Mouse (Mus musculus) lung, embryonic 14.5 days (tissue): ENCODE results near the gene Hpcal4. TPM values are rescaled to one million over a fixed set of nuclear protein-coding genes. Genes with fewer than 3 reads are reported as not detected.
"Not testable (repeated sequence)": the region's sequence is repeated elsewhere in the genome, so short reads cannot be mapped to it uniquely, and the experiment has no call there.

Experiments
- ATAC-seq: fragments of 200-750 bp; cut with Nextera tagmentation; 2 replicates; pipeline ENCODE4 v1.8.0; 2017; ENCODE audit warnings: mild to moderate bottlenecking, moderate TSS enrichment, moderate library complexity; ENCODE audit not compliant: insufficient read depth
- DNase-seq: peaks from one replicate; pipeline ENCODE4 v3.0.0-alpha.2; 2015
- H3K27ac ChIP-seq: fragments of 300-500 bp; sonication (generic); 2 replicates; pipeline ENCODE4 v1.5.1; 2014; ENCODE audit warnings: low read depth, mild to moderate bottlenecking, moderate library complexity
- H3K27me3 ChIP-seq: fragments of 300-500 bp; sonication (generic); 2 replicates; pipeline ENCODE4 v1.6.1; 2014; ENCODE audit warnings: low read length, control low read depth; ENCODE audit not compliant: insufficient read depth
- H3K36me3 ChIP-seq: fragments of 300-500 bp; sonication (generic); 2 replicates; pipeline ENCODE4 v1.6.1; 2014; ENCODE audit warnings: control low read depth; ENCODE audit not compliant: insufficient read depth
- H3K4me1 ChIP-seq: fragments of 300-500 bp; sonication (generic); 2 replicates; pipeline ENCODE4 v1.6.1; 2014; ENCODE audit warnings: antibody characterized with exemption, control low read depth; ENCODE audit not compliant: insufficient read depth
- H3K4me2 ChIP-seq: fragments of 300-500 bp; sonication (generic); 2 replicates; pipeline ENCODE4 v1.6.1; 2014; ENCODE audit warnings: mild to moderate bottlenecking
- H3K4me3 ChIP-seq: fragments of 300-500 bp; sonication (generic); 2 replicates; pipeline ENCODE4 v1.5.1; 2014; ENCODE audit warnings: low read depth, low read length
- H3K9ac ChIP-seq: fragments of 300-500 bp; sonication (generic); 2 replicates; pipeline ENCODE4 v1.6.1; 2014
- H3K9me3 ChIP-seq: fragments of 300-500 bp; sonication (generic); 2 replicates; pipeline ENCODE4 v1.6.1; 2016; ENCODE audit warnings: low read depth, low read length, control low read depth
- CTCF ChIP-seq: IDR thresholded peaks from 2 replicates; pipeline ENCODE4 v1.5.1; 2016; ENCODE audit warnings: antibody characterized with exemption, low read depth
- WGBS: fragments of 180-500 bp; shearing (Covaris S2); extraction: QIAGEN DNeasy Blood & Tissue Kit; methylation state at CpG from one replicate; pipeline ENCODE4 v1.1.7; 2014; 5-methylcytosine and 5-hydroxymethylcytosine counted together
- polyA plus RNA-seq: library from polyadenylated mRNA; unstranded; fragments of >200 nt; fragmentation: Nextera tagmentation; extraction: Ambion mirVana; gene quantifications from 2 replicates; pipeline ENCODE4 v1.2.1, GENCODE M21; 2014

Gene Hpcal4
- polyA plus RNA-seq, 1 experiment from 2014 or later, result 0.37 TPM

DNA sequence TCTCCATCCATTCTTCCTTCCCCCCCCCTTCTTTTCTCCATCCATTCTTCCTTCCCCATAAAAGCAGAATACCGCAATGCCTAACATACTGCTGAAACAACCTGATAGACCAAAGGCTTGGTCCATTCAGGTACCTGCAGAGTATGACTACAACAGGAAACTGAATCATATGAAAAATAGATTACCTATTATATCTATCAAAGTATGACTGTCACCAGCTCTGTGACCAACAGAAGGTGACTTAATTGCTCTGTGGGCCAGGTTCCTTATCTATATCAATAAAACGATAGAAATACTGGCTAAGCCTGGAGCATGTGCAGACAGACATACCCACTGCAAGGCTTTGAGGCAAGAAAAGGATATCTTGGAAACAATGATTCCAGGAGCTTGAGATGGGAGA, 27.6 kb upstream of the Hpcal4 start:
- H3K4me2 ChIP-seq, result no peak overlapping the region
- H3K4me1 ChIP-seq, result no peaks in the 10 kb centered on the region
- 56% methylated on average over 2 of the region's 2 CpGs for WGBS
- no peak overlapping the region for H3K9ac ChIP-seq
- ATAC-seq, result no peak
- no peaks in the 10 kb centered on the region for H3K36me3 ChIP-seq
- no peak overlapping the region for H3K27ac ChIP-seq
- no peak overlapping the region for H3K4me3 ChIP-seq
- DNase-seq, result no peak
- H3K27me3 ChIP-seq, result no peaks in the 10 kb centered on the region
- no peak for TF ChIP-seq CTCF
- no peaks in the 10 kb centered on the region for H3K9me3 ChIP-seq

DNA sequence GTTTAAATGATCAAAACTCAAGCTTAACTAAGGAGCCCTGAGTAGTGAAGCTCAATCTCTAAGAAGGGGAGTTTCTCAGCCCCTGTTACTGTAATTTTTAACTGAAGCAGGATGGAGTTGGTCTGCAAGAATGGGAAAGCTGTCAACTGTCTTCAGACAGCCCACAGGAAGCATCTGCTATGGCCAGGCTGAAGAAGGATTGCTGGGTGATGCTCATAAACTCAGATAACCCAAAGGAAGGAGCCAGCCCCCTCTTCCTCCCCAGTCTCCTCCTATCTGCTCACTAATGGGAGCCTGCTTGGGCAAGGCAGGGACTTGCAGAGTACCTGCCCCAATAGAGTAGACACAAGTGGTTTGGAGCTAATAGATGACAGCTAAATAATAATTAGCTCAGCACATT, 27.2 kb upstream of the Hpcal4 start:
- Histone ChIP-seq H3K9ac (no peak overlapping the region), H3K27ac (no peak overlapping the region), H3K4me1 (no peaks in the 10 kb centered on the region), H3K9me3 (no peaks in the 10 kb centered on the region), H3K4me3 (no peak overlapping the region), H3K4me2 (no peak overlapping the region), H3K27me3 (no peaks in the 10 kb centered on the region), H3K36me3 (no peaks in the 10 kb centered on the region)
- no peak for TF ChIP-seq CTCF
- no peak for DNase-seq
- ATAC-seq, result no peak

DNA sequence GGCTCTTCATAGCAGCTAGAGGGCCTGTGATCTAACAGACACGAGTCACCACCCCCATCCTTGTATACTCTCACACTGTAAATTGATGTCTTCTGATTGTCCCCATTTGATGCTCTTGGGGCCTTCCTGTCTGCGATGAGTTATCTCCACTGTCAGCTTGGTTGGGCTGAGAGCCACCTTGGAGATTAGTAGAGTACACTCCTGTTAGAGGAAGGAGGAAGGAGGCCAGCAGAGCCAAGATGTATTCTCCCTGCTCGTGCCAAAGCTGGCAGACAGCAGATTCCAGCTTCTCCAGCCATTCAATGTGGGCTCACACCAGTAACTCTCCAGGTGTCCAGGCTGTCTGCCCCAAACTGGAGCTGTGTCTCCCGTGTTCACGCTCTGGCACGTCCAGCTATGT, 22.5 kb upstream of the Hpcal4 start:
- no peak overlapping the region for H3K4me2 ChIP-seq
- no peaks in the 10 kb centered on the region for H3K4me1 ChIP-seq
- no peaks in the 10 kb centered on the region for H3K9me3 ChIP-seq
- no peak overlapping the region for H3K4me3 ChIP-seq
- no peak overlapping the region for H3K27ac ChIP-seq
- no peaks in the 10 kb centered on the region for H3K27me3 ChIP-seq
- DNase-seq (no peak), ATAC-seq (no peak)
- TF ChIP-seq CTCF, result no peak
- H3K9ac ChIP-seq, result no peak overlapping the region
- no peaks in the 10 kb centered on the region for H3K36me3 ChIP-seq
- WGBS, result 67% methylated on average over 6 of the region's 6 CpGs

DNA sequence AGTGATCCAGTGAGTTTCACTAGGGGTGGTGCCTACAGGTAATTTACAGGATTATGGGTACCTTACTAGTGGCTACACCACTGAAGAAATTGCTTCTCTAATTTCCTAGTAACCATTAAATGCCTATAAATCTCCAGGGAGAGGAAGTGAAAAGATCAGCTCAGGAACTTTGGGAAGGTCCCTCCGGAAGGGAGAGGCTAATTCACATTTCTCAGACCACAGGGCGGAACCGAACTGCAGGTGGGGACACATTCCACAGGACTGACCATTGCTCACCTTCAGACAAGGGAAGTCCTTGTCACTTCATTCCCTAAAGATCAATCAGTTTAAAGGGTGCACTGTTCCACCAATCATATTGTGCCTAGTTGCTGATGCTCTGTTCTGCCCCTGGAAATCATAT, 21.8 kb upstream of the Hpcal4 start:
- H3K9me3 ChIP-seq, H3K36me3 ChIP-seq, H3K4me2 ChIP-seq, H3K9ac ChIP-seq, H3K27me3 ChIP-seq, H3K4me1 ChIP-seq, DNase-seq, ATAC-seq, H3K27ac ChIP-seq, H3K4me3 ChIP-seq: not testable (repeated sequence)
- WGBS, result 80% methylated on average over 3 of the region's 3 CpGs

DNA sequence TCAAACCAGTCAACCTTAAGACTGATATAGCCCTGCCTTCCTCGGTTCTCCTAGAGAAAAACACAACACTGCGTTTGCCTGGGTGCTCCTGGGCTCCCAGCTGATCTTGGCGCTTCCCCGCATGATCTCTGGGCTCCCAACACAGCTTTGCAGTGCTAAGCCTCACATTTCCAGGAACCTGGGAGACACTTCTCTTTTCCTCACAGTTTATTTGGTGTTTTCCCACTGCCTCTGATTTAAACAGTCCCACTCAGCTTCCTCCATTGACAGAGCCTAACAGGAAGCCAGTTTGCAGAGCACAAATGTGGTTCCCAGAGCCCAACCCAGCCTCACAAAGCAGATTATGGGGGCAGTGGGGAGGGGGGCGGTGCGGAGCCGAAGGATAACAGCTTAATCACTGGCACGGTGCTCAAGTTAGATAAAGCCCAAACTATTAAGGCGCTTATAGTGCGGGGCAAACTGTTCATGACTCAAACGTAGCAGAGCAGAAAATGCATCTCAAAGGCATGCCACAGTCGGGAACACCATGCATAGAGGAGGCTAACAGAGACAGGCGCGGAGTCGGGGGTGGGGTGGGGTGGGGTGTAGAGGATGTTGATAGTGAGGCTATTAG, 20.6 kb upstream of the Hpcal4 start:
- Histone ChIP-seq H3K27me3 (no peaks in the 10 kb centered on the region), H3K27ac (no peak overlapping the region), H3K36me3 (no peaks in the 10 kb centered on the region), H3K4me3 (no peak overlapping the region), H3K9ac (no peak overlapping the region), H3K4me1 (no peaks in the 10 kb centered on the region), H3K4me2 (peak overlapping the region; percentile 27; the same call in 1 of the 2 replicates), H3K9me3 (no peaks in the 10 kb centered on the region)
- no peak for ATAC-seq
- TF ChIP-seq CTCF, result no peak
- WGBS, result 12% methylated on average over 15 of the region's 15 CpGs
- peak; percentile 5 for DNase-seq

DNA sequence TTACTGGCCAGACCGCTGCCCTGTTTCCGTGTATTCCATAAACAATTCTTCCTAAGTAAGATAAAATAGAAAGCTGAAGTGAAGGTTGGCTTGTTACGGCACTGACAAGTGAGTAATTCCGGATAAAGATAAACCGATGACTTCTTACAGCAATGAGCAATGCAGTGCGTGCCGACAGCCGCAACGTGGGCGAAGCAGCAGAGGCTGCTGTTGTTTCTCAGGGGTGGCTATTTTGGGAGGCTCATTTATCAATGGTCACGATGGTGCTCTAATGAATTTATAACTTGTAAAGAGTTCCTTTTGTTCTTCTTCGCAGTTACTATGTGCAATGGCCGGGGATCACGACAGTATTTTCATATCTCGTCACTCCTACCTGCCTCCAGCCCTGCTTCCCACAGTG, 18.9 kb upstream of the Hpcal4 start:
- no peak overlapping the region for H3K4me3 ChIP-seq
- H3K27me3 ChIP-seq, result no peaks in the 10 kb centered on the region
- WGBS, result 58% methylated on average over 15 of the region's 15 CpGs
- ATAC-seq (no peak), DNase-seq (no peak)
- no peak for TF ChIP-seq CTCF
- no peaks in the 10 kb centered on the region for H3K36me3 ChIP-seq
- no peaks in the 10 kb centered on the region for H3K4me1 ChIP-seq
- H3K27ac ChIP-seq, result no peak overlapping the region
- H3K9ac ChIP-seq, result no peak overlapping the region
- no peak overlapping the region for H3K4me2 ChIP-seq
- no peaks in the 10 kb centered on the region for H3K9me3 ChIP-seq

DNA sequence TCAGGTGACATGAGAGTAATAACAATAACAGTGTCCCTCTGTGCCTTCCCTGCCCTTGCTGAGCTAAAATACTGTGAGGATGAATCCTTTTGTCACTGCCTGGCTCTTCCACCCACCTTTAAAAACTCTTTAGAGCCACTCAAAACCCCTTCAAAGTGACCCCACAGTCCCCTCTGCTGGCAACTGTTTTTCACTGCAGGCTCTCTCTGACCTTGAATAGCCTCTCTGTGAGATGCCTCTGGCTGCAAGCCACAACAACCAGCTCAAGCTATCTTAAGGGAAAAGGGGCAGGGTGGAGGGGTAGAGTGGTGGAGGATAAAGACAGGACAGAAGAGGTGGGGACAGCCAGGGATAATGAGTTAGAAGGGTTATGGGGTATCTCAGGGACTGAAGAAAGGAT, 11.2 kb upstream of the Hpcal4 start:
- H3K4me1 ChIP-seq, result no peaks in the 10 kb centered on the region
- H3K27me3 ChIP-seq, result peaks cover 4% of the 10 kb centered on the region; the same call in 1 of the 2 replicates

More for the DNA sequence above, 11.2 kb upstream of the Hpcal4 start:
- no peak overlapping the region for H3K27ac ChIP-seq
- no peaks in the 10 kb centered on the region for H3K36me3 ChIP-seq
- no peak overlapping the region for H3K4me3 ChIP-seq
- TF ChIP-seq CTCF, result no peak
- DNase-seq, result no peak
- no peak overlapping the region for H3K4me2 ChIP-seq
- H3K9me3 ChIP-seq, result no peaks in the 10 kb centered on the region
- ATAC-seq, result no peak
- H3K9ac ChIP-seq, result no peak overlapping the region
